Mouse (Mus musculus) cerebellum, adult 2 months (tissue): ENCODE data around the gene Gm13084.
"Not testable (repeated sequence)": the region's sequence is repeated elsewhere in the genome, so short reads cannot be mapped to it uniquely, and the experiment has no call there.

Experiments used
- CTCF ChIP-seq: fragments of 200-500 bp; IDR thresholded peaks from 2 replicates; pipeline ENCODE4 v1.5.1; 2011; ENCODE audit warnings: low read depth, mild to moderate bottlenecking, control low read depth, low read length, moderate library complexity, borderline replicate concordance; ENCODE audit not compliant: insufficient read depth
- POLR2A ChIP-seq: fragments of 200-500 bp; IDR thresholded peaks from 2 replicates; pipeline ENCODE4 v1.6.1; 2011; ENCODE audit warnings: low read length, control low read depth, borderline replicate concordance; ENCODE audit not compliant: insufficient read depth

GRCm38 (mm10) chr4:143846197-143846596, 30.3 kb upstream of the Gm13084 start, which contains the start of gene Gm13103:
- TF ChIP-seq CTCF, POLR2A: not testable (repeated sequence)
